Mouse (Mus musculus) bone marrow macrophage, adult 2 months (primary cell): ENCODE measurements around the gene Ctnna2.

Experiments used
- CTCF ChIP-seq: IDR thresholded peaks from 2 replicates; pipeline ENCODE4 v1.5.1; 2012; ENCODE audit warnings: low read depth, mild to moderate bottlenecking, low read length, moderate library complexity
- POLR2A ChIP-seq: IDR thresholded peaks from 2 replicates; pipeline ENCODE4 v1.6.1; 2012; ENCODE audit warnings: mild to moderate bottlenecking, low read depth, low read length, borderline replicate concordance

DNA sequence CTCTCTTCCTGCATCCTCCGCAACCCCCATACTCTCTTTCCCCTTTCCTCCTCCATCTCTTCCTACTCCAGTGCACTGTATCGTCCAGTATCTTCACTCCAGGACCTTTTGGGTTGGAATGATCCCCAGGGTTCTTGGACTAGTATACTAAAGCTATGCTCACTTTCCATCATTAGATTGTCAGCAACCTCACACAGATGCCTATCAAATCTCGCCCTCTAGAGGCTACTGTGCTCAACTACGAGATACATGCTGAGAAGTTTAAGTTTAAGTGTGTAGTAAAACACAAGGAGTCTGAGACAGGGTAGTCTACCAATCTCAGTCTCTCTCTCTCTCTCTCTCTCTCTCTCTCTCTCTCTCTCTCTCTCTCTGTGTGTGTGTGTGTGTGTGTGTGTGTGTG is 396.9 kb downstream of the Ctnna2 start:
- TF ChIP-seq CTCF (no peak), POLR2A (no peak)
